Mouse (Mus musculus) stomach, embryonic 14.5 days (tissue): ENCODE measurements around the gene Fam114a2. TPM values are rescaled to one million over a fixed set of nuclear protein-coding genes. Genes with fewer than 3 reads are reported as not detected.

Experiments
- ATAC-seq: fragments of 200-750 bp; cut with Nextera tagmentation; 2 replicates; pipeline ENCODE4 v1.8.0; 2017; ENCODE audit warnings: low read depth, moderate TSS enrichment; ENCODE audit not compliant: insufficient number of reproducible peaks, insufficient read depth, low FRiP score
- H3K27ac ChIP-seq: fragments of 300-500 bp; sonication (generic); 2 replicates; pipeline ENCODE4 v1.5.1; 2014; ENCODE audit warnings: mild to moderate bottlenecking, low read length, moderate library complexity, mixed read lengths
- H3K27me3 ChIP-seq: fragments of 300-500 bp; sonication (generic); 2 replicates; pipeline ENCODE4 v1.6.1; 2014; ENCODE audit warnings: low read length, control low read depth, mixed read lengths; ENCODE audit not compliant: control insufficient read depth, insufficient read depth
- H3K36me3 ChIP-seq: fragments of 300-500 bp; sonication (generic); 2 replicates; pipeline ENCODE4 v1.6.1; 2014; ENCODE audit warnings: mild to moderate bottlenecking, control low read depth, low read length, moderate library complexity, mixed read lengths; ENCODE audit not compliant: control insufficient read depth, insufficient read depth
- H3K4me1 ChIP-seq: fragments of 300-500 bp; sonication (generic); 2 replicates; pipeline ENCODE4 v1.6.1; 2014; ENCODE audit warnings: low read length, control low read depth, mixed read lengths; ENCODE audit not compliant: control insufficient read depth, insufficient read depth
- H3K4me2 ChIP-seq: fragments of 300-500 bp; sonication (generic); replicated peaks from 2 replicates; pipeline ENCODE4 v1.6.1; 2014; ENCODE audit warnings: low read depth, low read length, control low read depth
- H3K4me3 ChIP-seq: fragments of 300-500 bp; sonication (generic); 2 replicates; pipeline ENCODE4 v1.5.1; 2014; ENCODE audit warnings: low read depth, low read length, control low read depth
- H3K9ac ChIP-seq: fragments of 300-500 bp; sonication (generic); replicated peaks from 2 replicates; pipeline ENCODE4 v1.6.1; 2014; ENCODE audit warnings: low read depth, mild to moderate bottlenecking, control low read depth, low read length, moderate library complexity, mixed read lengths
- H3K9me3 ChIP-seq: fragments of 300-500 bp; sonication (generic); 2 replicates; pipeline ENCODE4 v1.6.1; 2016; ENCODE audit warnings: low read depth, low read length, control low read depth; ENCODE audit not compliant: control insufficient read depth
- WGBS: fragments of 180-500 bp; shearing (Covaris S2); extraction: QIAGEN DNeasy Blood & Tissue Kit; methylation state at CpG from one replicate; pipeline ENCODE4 v1.1.7; 2014; 5-methylcytosine and 5-hydroxymethylcytosine counted together
- polyA plus RNA-seq: library from polyadenylated mRNA; unstranded; fragments of >200 nt; fragmentation: Nextera tagmentation; extraction: Ambion mirVana; gene quantifications from 2 replicates; pipeline ENCODE4 v1.2.1, GENCODE M21; 2014

Gene Fam114a2
- polyA plus RNA-seq, 1 experiment from 2014 or later, result 60.1 TPM

- Histone ChIP-seq H3K9ac (no peak overlapping the region), H3K4me2 (no peak overlapping the region), H3K36me3 (peaks cover 24% of the 10 kb centered on the region), H3K4me1 (no peaks in the 10 kb centered on the region), H3K9me3 (no peaks in the 10 kb centered on the region), H3K27ac (no peak overlapping the region), H3K27me3 (no peaks in the 10 kb centered on the region), H3K4me3 (no peak overlapping the region)
- no peak for ATAC-seq
- 86% methylated on average over 3 of the region's 3 CpGs for WGBS
Measured at GRCm38 (mm10) chr11:57525900-57526299, 7.5 kb upstream of the Fam114a2 start.

- H3K27ac ChIP-seq, result no peak overlapping the region
- H3K4me2 ChIP-seq, result no peak overlapping the region
- ATAC-seq, result no peak
- H3K9ac ChIP-seq, result no peak overlapping the region
- H3K9me3 ChIP-seq, result no peaks in the 10 kb centered on the region
- H3K4me1 ChIP-seq, result no peaks in the 10 kb centered on the region
- H3K27me3 ChIP-seq, result no peaks in the 10 kb centered on the region
- H3K36me3 ChIP-seq, result peaks cover 15% of the 10 kb centered on the region
- no peak overlapping the region for H3K4me3 ChIP-seq
Measured at GRCm38 (mm10) chr11:57524597-57524996, 6.2 kb upstream of the Fam114a2 start.

- WGBS, result 75% methylated on average over 3 of the region's 3 CpGs
- no peak for ATAC-seq
Measured at GRCm38 (mm10) chr11:57523418-57523817, 5.0 kb upstream of the Fam114a2 start.

GRCm38 (mm10) chr11:57522046-57522445 is 3.6 kb upstream of the Fam114a2 start:
- Histone ChIP-seq H3K4me3 (no peak overlapping the region), H3K4me2 (no peak overlapping the region), H3K27me3 (no peaks in the 10 kb centered on the region), H3K27ac (no peak overlapping the region), H3K9ac (no peak overlapping the region), H3K9me3 (no peaks in the 10 kb centered on the region), H3K36me3 (no peaks in the 10 kb centered on the region; the same call in none of the 2 replicates), H3K4me1 (peaks cover 3% of the 10 kb centered on the region; the same call in 1 of the 2 replicates)
- whole genome bisulfite sequencing, result 92% methylated on average over 7 of the region's 7 CpGs
- no peak for ATAC-seq

More at GRCm38 (mm10) chr11:57523418-57523817, 5.0 kb upstream of the Fam114a2 start:
- H3K9me3 ChIP-seq, result no peaks in the 10 kb centered on the region
- H3K4me2 ChIP-seq, result no peak overlapping the region
- H3K36me3 ChIP-seq, result peaks cover 5% of the 10 kb centered on the region
- no peak overlapping the region for H3K9ac ChIP-seq
- H3K4me3 ChIP-seq, result no peak overlapping the region
- H3K4me1 ChIP-seq, result 0 out of 2 replicates have a peak, but pooled peaks cover 3% of the 10 kb centered on the region
- no peaks in the 10 kb centered on the region for H3K27me3 ChIP-seq
- no peak overlapping the region for H3K27ac ChIP-seq

- H3K4me3 ChIP-seq, result no peak overlapping the region
- no peak overlapping the region for H3K27ac ChIP-seq
- H3K36me3 ChIP-seq, result no peaks in the 10 kb centered on the region; the same call in none of the 2 replicates
- WGBS, result 92% methylated on average over 3 of the region's 3 CpGs
- no peaks in the 10 kb centered on the region for H3K9me3 ChIP-seq
- no peaks in the 10 kb centered on the region for H3K27me3 ChIP-seq
- H3K4me2 ChIP-seq, result no peak overlapping the region
- ATAC-seq, result no peak
- H3K4me1 ChIP-seq, result peaks cover 3% of the 10 kb centered on the region; the same call in 1 of the 2 replicates
- H3K9ac ChIP-seq, result no peak overlapping the region
Measured at GRCm38 (mm10) chr11:57521206-57521605, 2.8 kb upstream of the Fam114a2 start.

- Histone ChIP-seq H3K9ac (peak overlapping the region; percentile 71; the same call in 1 of the 2 replicates), H3K9me3 (no peaks in the 10 kb centered on the region), H3K4me3 (peak overlapping the region; percentile 90), H3K27me3 (no peaks in the 10 kb centered on the region), H3K4me1 (peaks cover 3% of the 10 kb centered on the region; the same call in 1 of the 2 replicates), H3K27ac (no peak overlapping the region), H3K4me2 (peak overlapping the region; percentile 60), H3K36me3 (no peaks in the 10 kb centered on the region; the same call in none of the 2 replicates)
- ATAC-seq, result no peak
- 73% methylated on average over 5 of the region's 5 CpGs for WGBS
Measured at GRCm38 (mm10) chr11:57519304-57519703, 887 bp upstream of the Fam114a2 start.

- peak overlapping the region; percentile 90 for H3K4me3 ChIP-seq
- H3K4me2 ChIP-seq, result peak overlapping the region; percentile 60
- H3K36me3 ChIP-seq, result peaks cover 4% of the 10 kb centered on the region
- H3K27ac ChIP-seq, result peak overlapping the region; percentile 78; the same call in 1 of the 2 replicates
- H3K9ac ChIP-seq, result peak overlapping the region; percentile 71
- H3K27me3 ChIP-seq, result no peaks in the 10 kb centered on the region
- no peak for ATAC-seq
- H3K9me3 ChIP-seq, result no peaks in the 10 kb centered on the region
- peaks cover 3% of the 10 kb centered on the region; the same call in 1 of the 2 replicates for H3K4me1 ChIP-seq
- 2% methylated on average over 15 of the region's 16 CpGs for WGBS
Measured at GRCm38 (mm10) chr11:57518751-57519148, 333 bp upstream of the Fam114a2 start.

GRCm38 (mm10) chr11:57516946-57517441 is 1.4 kb downstream of the Fam114a2 start:
- H3K27ac ChIP-seq, result no peak overlapping the region
- H3K27me3 ChIP-seq, result no peaks in the 10 kb centered on the region
- peaks cover 3% of the 10 kb centered on the region; the same call in 1 of the 2 replicates for H3K4me1 ChIP-seq
- H3K4me2 ChIP-seq, result peak overlapping the region; percentile 60; the same call in 1 of the 2 replicates
- WGBS, result 30% methylated on average over 5 of the region's 5 CpGs
- H3K36me3 ChIP-seq, result peaks cover 14% of the 10 kb centered on the region
- ATAC-seq, result no peak
- H3K4me3 ChIP-seq, result no peak overlapping the region
- H3K9ac ChIP-seq, result no peak overlapping the region
- H3K9me3 ChIP-seq, result no peaks in the 10 kb centered on the region

- Histone ChIP-seq H3K9ac (no peak overlapping the region), H3K4me2 (no peak overlapping the region), H3K36me3 (peaks cover 25% of the 10 kb centered on the region), H3K27me3 (no peaks in the 10 kb centered on the region), H3K4me1 (peaks cover 3% of the 10 kb centered on the region; the same call in 1 of the 2 replicates), H3K9me3 (no peaks in the 10 kb centered on the region), H3K4me3 (no peak overlapping the region), H3K27ac (no peak overlapping the region)
- ATAC-seq, result no peak
- 92% methylated on average over 5 of the region's 5 CpGs for WGBS
Measured at GRCm38 (mm10) chr11:57515218-57515617, 3.2 kb downstream of the Fam114a2 start.
